Comparison of ENCODE assay signal across 32 mouse cellular contexts in the genomic region with DNA sequence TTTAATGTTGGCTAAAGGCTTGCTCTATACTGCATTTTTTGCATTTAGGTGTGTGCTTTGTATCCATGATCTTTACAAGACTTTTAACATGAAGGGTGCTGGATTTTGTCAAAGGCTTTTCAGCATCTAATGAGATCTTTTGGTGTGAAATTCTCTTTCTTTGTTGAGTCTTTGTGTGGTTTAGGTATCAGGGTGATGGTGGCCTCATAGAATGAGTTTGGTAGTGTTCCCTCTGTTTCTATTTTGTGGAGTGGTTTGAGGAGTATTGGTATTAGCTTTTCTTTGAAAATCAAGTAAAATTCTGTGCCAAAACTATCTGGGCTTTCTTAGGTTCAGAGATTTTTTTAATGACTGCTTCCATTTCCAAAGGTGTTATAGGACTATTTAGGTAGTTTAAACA. TPM values are rescaled to one million over a fixed set of nuclear protein-coding genes. Genes with fewer than 3 reads are reported as not detected.
"Had no signal": no experiment of that assay in that cellular context is flagged by ENCODE, and none has a peak within 500 bp of the region (broad histone marks: within the 10 kb centered on the region; RNA-seq: fewer than 3 reads in every experiment).

No protein-coding gene starts in this region.

- H3K36me3 ChIP-seq: embryonic facial prominence, embryonic 10.5 days; embryonic facial prominence, embryonic 12.5 days; embryonic facial prominence, embryonic 13.5 days; embryonic facial prominence, embryonic 15.5 days; forebrain, embryonic 10.5 days; forebrain, embryonic 12.5 days; forebrain, embryonic 15.5 days; heart, embryonic 10.5 days had no signal

- H3K27me3 ChIP-seq: embryonic facial prominence, embryonic 12.5 days; embryonic facial prominence, embryonic 13.5 days; embryonic facial prominence, embryonic 15.5 days; forebrain, embryonic 12.5 days; forebrain, embryonic 13.5 days; forebrain, embryonic 15.5 days had no signal

- H3K4me1 ChIP-seq: embryonic facial prominence, embryonic 10.5 days; embryonic facial prominence, embryonic 12.5 days; embryonic facial prominence, embryonic 13.5 days; embryonic facial prominence, embryonic 15.5 days; forebrain, embryonic 10.5 days; forebrain, embryonic 12.5 days; forebrain, embryonic 13.5 days; forebrain, embryonic 15.5 days; heart, embryonic 10.5 days had no signal

- H3K4me2 ChIP-seq: embryonic facial prominence, embryonic 12.5 days; embryonic facial prominence, embryonic 13.5 days; embryonic facial prominence, embryonic 15.5 days; forebrain, embryonic 12.5 days; forebrain, embryonic 13.5 days; forebrain, embryonic 15.5 days had no signal

- H3K9me3 ChIP-seq: embryonic facial prominence, embryonic 10.5 days; embryonic facial prominence, embryonic 12.5 days; embryonic facial prominence, embryonic 13.5 days; embryonic facial prominence, embryonic 15.5 days; forebrain, embryonic 10.5 days; forebrain, embryonic 12.5 days; forebrain, embryonic 13.5 days; forebrain, embryonic 15.5 days; heart, embryonic 10.5 days had no signal

- ATAC-seq: forebrain, embryonic 13.5 days; forebrain, embryonic 14.5 days; forebrain, embryonic 15.5 days; forebrain, embryonic 16.5 days; forebrain, postnatal 0 days had no signal

- H3K4me3 ChIP-seq: embryonic facial prominence, embryonic 10.5 days; embryonic facial prominence, embryonic 12.5 days; embryonic facial prominence, embryonic 13.5 days; embryonic facial prominence, embryonic 15.5 days; erythroblast, embryonic 14.5 days; forebrain, embryonic 10.5 days; forebrain, embryonic 12.5 days; forebrain, embryonic 13.5 days; forebrain, embryonic 15.5 days; gastrocnemius, adult 2 months; heart, adult 2 months; heart, embryonic 10.5 days had no signal

- H3K9ac ChIP-seq: embryonic facial prominence, embryonic 12.5 days; embryonic facial prominence, embryonic 13.5 days; embryonic facial prominence, embryonic 15.5 days; forebrain, embryonic 12.5 days; forebrain, embryonic 13.5 days; forebrain, embryonic 15.5 days; forebrain, postnatal 0 days had no signal

- H3K27ac ChIP-seq: embryonic facial prominence, embryonic 10.5 days; embryonic facial prominence, embryonic 12.5 days; embryonic facial prominence, embryonic 13.5 days; embryonic facial prominence, embryonic 15.5 days; forebrain, embryonic 10.5 days; forebrain, embryonic 12.5 days; forebrain, embryonic 13.5 days; forebrain, embryonic 15.5 days; gastrocnemius, adult 2 months; heart, adult 2 months; heart, embryonic 10.5 days had no signal

- DNase-seq: cerebellum, adult 9-11 months; cerebellum, postnatal 10 days; cerebellum, postnatal 14 days; cerebellum, postnatal 36 days; embryo, embryonic 11 days; forebrain, postnatal 0 days; gastrocnemius, adult 2 months; gastrocnemius, postnatal 10 days; gastrocnemius, postnatal 14 days; gastrocnemius, postnatal 25 days; gastrocnemius, postnatal 36 days; heart, adult 11 months; heart, adult 18-20 months; heart, adult 2 months had no signal

RNA-seq across cellular contexts. Expression of gene Prl5a1, which starts 6.5 kb away (rescaled TPM):
- polyA plus RNA-seq: cortical plate, adult 2 months; embryonic facial prominence, embryonic 10.5 days; embryonic facial prominence, embryonic 11.5 days; embryonic facial prominence, embryonic 12.5 days; embryonic facial prominence, embryonic 13.5 days; embryonic facial prominence, embryonic 14.5 days; embryonic facial prominence, embryonic 15.5 days; erythroblast, embryonic 14.5 days; forebrain, embryonic 10.5 days; forebrain, embryonic 11.5 days; forebrain, embryonic 12.5 days; forebrain, embryonic 13.5 days; forebrain, embryonic 14.5 days; forebrain, embryonic 15.5 days; forebrain, embryonic 16.5 days; forebrain, postnatal 0 days; frontal cortex, adult 2 months; gonadal fat pad, adult 2 months; heart, adult 2 months; heart, embryonic 10.5 days had no signal
